Mouse (Mus musculus) left cerebral cortex, postnatal 4 days (tissue): ENCODE results near the gene Tifa. TPM values are rescaled to one million over a fixed set of nuclear protein-coding genes. Genes with fewer than 3 reads are reported as not detected.
A peak's percentile ranks its signal among the peaks of the same experiment; 100 is the strongest.

Experiments used
- DNase-seq: peaks from one replicate; pipeline ENCODE4 v3.0.0-alpha.2; 2022
- intact Hi-C: fragments of 180-260 bp; cut with DNase I; formaldehyde crosslinking; loops from one replicate; pipeline ENCODE4 v1.15.1; 2025
- total RNA-seq, 2 experiments: library from RNA; stranded (reverse); gene quantifications; 2 replicates each; pipeline ENCODE4 v1.2.3; 2021

Gene Tifa
- total RNA-seq, 2 experiments from 2014 or later = 1.6 to 2.1 TPM

DNA sequence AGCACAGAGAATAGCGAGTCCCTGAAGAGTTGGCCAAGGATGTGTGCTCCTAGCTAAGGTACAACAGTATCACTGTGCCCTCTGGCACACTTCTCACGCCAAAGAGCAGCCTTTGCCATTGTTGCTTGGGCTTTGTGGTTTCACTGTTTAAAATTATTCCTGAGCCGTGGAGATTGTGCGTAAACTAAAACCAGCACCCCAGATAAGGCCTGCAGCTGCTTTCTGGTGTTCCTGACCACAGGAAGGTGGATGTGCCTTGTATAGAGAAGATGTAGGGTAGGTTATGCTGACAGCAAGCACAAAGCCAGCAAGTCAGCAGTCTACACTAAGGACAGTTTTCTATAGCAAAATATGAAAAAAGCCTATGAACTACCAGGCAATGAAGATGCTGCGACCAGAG, 31.6 kb downstream of the Tifa start:
- intact Hi-C loops = no loop called here
- DNase-seq = no peak

DNA sequence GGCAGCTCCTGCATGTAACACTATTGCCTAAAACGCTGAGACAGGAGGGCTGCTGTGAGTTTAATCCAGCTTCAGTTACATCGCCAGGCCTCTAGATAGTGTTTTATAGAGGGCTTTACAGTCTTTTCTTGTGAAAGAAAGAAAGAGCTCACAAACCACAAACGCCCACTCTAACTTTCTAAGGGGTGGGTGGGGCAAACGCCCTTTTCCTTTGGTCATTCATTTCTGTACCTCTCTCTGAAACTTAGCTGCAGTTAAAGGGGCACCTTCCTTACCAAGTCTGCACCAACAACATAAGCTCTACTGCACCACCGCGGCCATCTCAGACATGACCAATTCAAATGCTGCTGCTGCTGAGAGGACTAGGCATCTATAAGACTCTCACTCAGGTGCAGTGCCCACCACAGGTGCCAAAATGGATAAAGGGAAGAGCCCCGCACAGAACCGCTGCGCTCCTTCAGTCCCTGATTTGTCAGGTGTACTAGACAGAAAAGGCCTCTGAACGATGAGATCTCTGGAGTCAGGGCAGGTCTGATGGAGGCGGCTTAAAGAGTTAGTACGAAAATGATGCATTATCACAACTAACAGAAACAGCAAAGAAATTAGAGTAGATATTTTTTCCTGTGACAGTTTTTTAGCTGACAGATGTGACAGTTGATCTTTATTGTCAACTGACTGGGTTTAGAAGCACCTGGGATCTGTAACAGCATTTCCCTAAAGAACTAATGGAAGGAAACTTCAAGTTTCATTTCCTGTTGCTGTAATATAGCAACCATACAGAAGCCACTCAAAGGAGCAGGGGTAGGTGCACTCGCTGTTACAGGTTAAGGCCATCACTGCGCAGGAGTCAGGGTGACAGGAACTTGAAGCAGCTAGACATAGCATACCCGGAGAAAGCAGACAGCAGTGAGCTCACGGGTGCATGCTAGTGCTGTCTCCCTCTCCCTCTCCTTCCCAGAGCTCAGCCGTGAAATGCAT, 34.6 kb downstream of the Tifa start:
- intact Hi-C loops = no loop called here
- no peak for DNase-seq

DNA sequence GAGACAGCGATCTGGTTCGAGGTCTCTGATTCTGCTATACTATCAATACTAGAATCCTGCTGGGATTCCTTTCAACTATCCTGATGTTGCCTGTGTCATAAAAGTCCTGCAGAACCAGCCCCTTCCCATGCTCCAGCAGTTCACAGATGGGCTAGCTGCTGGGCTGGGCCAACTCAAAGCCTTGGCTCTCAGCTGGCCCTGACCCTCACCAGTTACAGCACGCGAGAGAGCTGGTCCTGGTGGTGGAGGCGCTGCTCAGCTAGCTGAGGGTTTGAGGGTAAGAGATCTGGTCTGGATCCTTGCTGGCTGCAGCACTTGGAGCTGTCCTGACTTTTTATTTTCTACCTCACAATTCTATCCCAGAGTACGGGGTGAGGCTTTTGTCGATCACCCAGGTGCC, 36.9 kb downstream of the Tifa start:
- intact Hi-C loops = no loop called here
- DNase-seq = no peak

DNA sequence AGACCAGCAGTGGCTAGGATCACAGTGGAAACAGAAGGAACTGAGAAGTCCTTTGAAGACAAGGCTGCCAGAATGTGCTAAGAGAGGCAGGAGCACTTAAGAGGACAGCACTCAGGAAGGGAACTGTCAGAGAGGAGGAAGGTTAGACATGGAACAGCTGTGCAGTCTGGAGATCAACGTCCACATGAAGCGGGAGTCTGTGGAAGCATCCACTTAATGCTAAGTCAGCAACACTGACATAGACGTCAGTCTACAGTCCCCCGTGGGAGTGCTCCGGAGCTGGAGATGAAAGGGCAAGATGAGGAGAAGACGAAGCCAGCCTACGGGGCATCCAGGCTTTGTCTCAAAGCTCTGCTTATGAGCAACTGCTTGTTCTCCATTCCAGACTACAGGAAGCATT, 37.5 kb downstream of the Tifa start:
- intact Hi-C loops = no loop called here
- no peak for DNase-seq

DNA sequence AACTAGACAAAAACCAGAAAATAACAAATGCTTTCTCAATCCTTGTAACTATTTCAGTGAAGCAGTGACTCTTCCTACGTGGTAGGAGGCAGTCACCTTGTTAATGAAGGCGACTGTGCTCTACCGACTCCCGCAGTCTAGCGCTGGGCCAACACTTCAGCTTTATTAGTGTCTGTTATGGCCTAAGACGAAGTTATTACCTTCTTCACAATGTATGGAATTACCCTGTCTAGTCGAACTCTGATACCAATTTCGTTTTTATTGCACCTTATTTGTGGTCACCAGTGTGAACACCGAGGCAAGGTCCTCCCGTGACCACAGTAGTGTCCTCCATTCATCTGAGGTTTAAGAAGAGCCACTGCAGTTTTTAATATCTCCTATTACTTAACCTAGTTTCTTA, 40.6 kb downstream of the Tifa start:
- intact Hi-C loops = no loop called here
- no peak for DNase-seq

DNA sequence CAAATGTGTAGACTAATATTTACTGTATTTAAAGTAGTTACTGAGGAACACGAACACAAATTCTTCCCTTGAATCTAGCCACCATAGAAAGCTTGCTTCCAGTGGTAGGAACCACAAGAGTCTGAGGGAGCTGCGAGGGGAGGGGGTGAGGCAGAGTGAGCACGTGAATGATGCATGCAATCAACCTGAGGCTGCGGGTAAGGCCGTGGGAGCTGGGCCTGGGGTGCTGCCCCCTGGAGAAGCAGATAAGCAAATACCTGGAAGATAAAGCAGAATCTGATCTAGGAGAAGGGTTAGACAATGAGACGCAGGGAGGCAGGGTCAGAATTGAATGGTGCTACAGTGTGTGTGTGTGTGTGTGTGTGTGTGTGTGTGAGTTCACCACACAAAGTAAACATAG, 41.5 kb downstream of the Tifa start:
- intact Hi-C loops = no loop called here
- DNase-seq = no peak

DNA sequence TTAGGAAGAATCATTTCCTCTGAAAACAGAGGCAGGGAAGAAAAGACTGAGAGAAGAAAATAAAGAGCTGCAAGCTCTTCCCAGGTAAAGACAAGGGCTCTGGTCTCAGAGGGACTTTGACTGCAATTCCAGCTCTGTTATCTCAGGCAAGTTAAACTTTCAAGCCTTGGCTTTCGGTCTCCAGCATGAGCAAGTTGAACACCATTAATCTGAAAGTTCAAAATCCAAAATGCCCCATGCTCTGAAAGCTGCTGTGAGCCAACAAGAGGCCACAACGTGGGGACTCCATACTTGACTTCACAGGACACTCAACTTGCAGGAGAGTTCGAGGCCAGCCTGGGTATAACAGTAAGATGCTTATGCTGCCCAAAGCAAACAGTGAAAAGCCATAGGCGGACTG, 44.4 kb downstream of the Tifa start:
- intact Hi-C loops = no loop called here
- DNase-seq = no peak

DNA sequence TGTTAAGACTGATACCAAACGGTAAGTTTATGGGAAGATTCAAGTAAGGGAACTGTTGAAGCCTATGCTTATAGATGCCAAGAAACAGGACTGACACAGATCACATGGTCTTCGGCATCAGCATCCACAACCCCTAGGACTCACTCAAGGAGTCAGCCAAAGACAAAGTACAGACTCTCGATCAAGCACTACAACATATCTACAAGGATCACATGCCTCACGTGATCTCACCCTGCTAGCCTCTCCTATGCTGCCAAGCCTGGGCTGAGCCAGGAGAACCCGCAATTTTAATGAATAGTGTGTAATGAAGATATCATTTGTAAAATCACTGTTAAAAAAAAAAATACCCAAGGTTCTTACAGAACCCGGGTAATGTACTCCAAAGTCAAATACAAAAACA, 46.0 kb downstream of the Tifa start:
- intact Hi-C loops = no loop called here
- DNase-seq = no peak

DNA sequence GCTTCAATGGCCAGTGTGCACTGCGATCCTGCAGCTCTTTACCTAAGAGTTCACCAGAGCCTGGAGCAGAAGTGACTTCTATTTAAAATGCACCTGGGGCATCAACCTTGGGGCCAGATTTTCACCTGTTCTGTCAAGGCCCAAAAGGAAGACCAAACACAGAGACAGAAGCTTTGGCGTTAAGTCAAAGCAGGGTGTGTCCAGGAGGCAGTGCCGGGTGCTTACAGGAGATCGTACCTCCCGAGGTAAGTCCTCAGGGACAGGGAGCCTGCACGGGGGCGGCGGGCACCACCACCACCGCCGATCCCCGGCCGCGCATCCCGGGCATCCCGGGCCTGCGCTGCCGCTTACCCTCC, 47.2 kb downstream of the Tifa start:
- DNase-seq = no peak

DNA sequence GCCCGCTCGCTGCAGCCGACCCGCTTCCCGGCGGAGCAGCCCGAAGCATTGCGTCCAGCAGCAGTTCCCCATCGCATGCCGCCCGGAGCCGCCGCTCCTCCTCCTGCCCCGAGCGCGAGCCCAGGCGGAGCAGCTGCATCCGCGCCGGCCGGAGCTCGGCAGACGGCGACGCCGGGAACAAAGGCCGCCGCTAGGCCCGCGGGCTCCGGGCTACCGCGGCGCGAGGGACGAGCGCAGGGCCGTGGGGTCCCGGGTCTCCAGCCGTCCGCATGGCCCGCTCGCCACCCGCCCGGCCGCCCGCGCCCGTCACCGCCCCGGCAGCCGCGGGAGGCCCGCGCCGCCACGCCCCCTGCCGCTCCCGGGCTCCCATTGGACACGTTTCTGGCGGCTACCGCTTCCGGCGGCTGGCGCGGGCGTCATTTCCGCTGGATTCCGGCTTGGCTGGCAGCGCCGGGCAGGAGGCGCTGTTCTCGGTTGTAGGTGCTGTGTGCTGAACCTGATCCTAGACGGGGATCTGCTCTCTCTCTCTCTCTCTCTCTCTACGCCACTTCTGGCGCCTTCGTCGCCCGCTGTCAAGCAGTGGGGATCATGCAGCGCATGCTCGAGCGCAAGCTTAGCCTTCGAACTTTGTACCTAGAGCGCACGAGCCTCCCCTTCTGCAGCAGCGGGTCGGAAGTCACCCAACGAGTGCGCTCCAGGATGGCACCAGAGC, 47.7 kb downstream of the Tifa start, which contains the start of gene Ap1ar:
TSS of gene Ap1ar (minus strand) at position 370 of the 712 bp plus-strand sequence.
- intact Hi-C loops = no loop called here
- peak; percentile 96 for DNase-seq

More for the DNA sequence above, 47.2 kb downstream of the Tifa start:
- intact Hi-C loops = no loop called here

DNA sequence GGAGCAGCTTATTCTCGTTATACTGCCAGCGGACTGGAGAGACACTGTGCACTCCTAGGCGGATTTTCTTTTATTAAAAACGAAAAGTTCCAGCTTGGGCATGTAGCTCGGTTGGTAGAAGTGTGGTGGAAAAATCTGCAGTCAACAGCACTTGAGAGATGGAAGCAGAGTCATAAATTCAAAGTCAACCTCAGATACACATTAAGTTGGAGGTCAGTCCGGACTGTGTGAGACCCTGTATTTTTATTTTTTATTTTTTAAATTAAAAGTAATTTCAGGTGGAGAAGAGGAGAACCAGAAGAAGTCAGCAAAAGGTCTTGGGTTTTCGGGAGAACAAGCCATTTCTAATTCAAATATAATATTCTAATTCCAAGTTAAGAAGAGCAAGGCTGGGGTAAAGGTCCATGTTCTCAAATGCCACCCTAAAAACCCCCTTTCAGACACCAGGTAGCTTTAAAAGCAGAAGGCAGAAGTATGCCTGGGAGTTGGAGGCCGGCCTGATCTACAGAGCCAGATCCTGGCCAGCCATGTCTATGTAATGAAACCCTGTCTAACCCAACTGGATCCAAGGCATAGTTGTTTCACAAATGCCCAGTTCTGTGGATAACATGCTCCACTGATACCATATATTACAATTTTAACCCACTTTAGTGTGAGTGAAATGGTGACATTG, 48.5 kb downstream of the Tifa start:
- intact Hi-C loops = no loop called here
- no peak for DNase-seq

DNA sequence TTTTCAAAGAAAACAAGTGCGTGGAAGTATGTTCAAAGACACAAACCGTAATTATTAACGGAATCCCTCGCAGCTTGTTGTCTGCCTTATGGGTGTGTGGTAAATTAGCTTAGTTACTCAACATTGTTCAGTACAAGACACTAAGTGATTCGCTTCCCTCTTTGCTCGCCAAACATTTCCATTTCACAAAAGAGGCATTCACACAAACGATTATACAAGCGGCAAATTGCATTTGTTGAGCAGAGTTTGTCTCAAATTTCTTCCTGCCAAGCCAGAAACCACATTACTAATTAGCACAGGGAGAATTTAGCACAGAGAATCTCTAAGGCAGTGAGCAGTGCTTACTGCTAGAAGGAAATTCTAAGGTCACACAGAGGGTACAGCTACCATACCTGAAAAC, 52.3 kb downstream of the Tifa start:
- intact Hi-C loops = no loop called here
- DNase-seq = no peak

DNA sequence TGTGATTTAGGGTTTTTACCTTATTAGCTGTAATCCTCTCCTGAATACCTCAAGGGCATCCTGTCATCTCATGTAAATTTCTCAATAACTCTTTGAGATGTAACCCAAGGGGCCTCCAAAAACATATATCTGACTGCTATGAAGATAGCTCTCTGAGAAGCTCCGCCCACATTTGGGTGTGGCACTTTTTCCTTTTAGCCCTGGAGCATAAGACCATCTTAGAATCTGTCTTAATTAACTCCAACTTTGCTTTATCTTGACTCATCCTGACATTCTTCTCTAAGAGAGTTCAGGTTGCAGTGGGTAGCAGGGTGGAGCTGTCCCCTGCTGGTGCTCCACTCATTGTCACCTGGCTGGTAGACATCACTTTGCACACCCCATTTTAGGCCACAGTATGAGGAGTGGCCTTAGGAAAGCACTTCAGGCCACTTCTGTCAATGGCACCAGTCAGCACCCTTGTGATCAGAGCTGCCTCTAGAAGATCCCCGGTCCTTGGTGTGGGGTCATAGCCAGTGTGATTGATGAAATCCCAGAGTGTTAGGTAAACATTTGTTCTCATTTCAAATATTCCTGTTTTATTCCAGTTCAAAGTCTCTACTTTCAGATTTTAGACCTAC, 53.8 kb downstream of the Tifa start:
- DNase-seq = no peak
- intact Hi-C loops = no loop called here

DNA sequence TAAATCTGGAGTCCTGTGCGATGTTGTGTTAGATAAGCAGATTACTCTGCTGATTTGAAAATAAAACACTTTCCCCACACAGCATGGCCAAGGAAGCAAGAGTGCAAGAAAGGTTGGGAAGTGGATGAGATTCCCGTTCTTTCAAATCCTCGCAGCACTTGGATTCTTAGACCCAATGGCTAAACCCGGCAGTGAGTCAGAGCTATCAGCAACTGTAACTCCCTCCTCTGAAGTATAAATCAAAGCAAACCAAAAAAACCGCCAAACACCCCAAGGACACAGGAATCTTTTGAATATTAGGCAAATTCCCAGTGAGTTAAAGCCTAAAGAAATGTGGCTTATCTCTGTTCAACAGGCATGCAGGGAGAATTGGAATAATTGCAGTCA, 54.3 kb downstream of the Tifa start:
- intact Hi-C loops = no loop called here
- DNase-seq = no peak

DNA sequence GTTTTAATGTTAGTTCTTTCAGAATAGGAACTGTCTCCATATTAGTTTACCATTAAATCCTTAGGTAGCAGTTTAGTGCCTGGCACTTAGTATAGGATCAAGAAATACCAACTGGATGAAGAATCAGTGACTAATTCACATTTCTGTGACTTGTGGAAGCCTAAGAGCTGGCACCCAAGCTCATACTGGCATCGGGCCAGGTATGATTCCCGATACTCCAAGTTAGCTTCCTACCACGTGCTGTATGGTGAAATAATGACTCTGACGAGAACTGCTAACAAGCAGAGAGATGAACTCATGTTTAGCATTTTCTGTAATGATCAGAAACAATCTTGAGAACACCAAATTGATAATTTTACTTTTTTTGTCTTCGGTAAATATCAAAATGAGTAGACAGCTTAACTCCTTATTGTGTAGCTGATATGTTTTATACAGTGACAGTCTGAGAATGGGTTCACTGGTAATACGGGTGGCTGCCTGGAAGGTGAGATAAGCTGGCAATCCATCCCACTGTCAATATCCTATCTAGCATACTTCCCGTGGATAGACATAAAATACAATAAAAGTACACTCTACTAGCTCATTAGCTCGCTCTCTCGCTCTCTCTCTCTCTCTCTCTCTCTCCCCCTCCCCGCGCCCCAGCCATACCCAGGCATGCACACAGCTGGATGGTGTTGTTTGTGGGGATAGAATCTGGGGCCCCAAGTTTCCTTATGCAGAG, 58.6 kb downstream of the Tifa start:
- intact Hi-C loops = no loop called here
- DNase-seq = peak; percentile 9

DNA sequence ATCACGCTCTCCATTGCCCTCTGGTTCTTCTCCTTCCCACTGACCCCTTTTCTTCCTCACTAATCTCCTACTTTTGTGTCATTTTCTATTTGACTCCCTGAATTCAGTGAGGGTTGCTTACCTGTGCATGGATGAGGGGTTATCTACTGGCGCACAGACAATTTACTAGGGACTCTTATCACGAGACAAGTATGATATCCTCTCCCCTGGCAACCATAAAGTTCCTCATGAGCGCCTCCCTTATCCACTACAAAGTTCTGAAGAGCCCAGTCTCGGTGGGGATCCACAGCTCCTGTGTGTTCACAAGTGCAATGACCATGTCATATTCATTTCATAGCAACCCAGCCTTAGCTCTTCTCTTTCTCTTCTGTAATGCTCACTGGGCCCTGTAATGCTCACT, 60.3 kb downstream of the Tifa start:
- DNase-seq = no peak
- intact Hi-C loops = loop anchor here (5.0 to 10.0 kb wide), 2 partner anchors 55 to 97 kb away; no protein-coding TSS in a partner anchor

DNA sequence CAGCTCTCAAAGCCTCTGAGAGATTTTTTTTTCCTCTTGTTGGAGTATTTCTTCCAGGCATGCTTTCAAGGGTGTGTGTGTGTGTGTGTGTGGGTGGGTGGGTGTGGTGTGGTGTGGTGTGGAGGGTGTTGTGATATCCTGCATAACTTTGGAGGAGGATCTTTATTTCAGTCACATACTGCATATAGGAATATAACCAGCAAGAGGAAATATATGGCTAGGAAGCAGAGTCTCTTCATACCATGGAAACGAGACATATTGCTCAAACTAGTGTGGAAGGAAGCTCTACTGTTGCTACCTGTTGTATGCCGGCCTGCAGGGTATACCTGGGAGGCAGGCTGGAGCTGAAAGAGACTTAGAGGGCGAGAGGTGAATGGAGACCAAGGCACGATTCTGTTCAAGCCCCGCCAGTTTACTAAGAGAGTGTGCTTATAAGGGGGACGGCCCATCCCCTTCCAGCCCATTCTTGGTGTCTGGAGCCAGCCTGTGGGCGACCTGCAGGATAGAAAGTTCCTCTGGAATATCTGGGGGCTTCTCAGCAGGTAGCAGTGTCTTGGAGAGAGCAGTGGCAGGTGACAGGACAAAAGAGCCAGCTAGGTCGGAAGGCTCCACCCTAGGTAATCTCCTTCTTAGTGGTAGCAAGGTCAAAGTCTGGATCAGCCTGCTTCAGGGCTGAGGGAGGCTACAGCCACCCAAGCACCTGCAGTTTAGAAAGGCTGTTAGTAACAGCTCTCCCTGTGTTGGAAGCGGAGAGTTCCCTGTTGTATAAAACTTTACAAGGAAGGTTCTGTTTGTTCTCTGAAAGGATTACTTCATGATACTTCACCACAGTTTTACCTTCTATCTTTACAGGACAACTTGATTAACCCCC, 61.4 kb downstream of the Tifa start:
- no peak for DNase-seq
- intact Hi-C loops = loop anchor here (5.0 to 10.0 kb wide), 2 partner anchors 54 to 96 kb away; no protein-coding TSS in a partner anchor

DNA sequence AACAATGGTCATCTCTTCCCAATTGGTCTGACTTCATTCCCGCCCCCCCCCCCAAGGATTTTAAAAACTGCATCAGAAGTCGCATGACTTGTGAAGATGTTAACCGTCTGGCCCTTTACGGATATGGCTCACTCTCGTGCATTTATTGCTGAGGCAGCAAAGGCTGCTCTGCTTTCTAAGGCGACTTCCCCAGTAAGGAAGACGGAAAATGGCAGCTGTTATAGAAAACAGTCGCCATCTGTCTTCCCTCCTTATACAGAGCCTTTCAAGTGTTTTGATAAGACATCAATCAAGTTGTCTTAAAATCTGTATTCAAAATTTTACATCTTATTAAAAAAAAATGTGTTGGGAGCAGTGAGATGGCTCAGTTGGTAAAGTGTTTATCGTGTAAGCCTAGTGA, 63.1 kb downstream of the Tifa start:
- intact Hi-C loops = loop anchor here (5.0 to 10.0 kb wide), 2 partner anchors 52 to 95 kb away; no protein-coding TSS in a partner anchor
- no peak for DNase-seq
